ENCODE assay signal across 9 mouse cellular contexts in genomic region chr14:119139381-119139950, GRCm38 (mm10). TPM values are rescaled to one million over a fixed set of nuclear protein-coding genes. Genes with fewer than 3 reads are reported as not detected.
DNase-seq lines count a peak whose midpoint lies in the region; ATAC-seq lines count a peak whose summit lies in the region.
"Had no signal": no experiment of that assay in that cellular context is flagged by ENCODE, and none has a peak within 500 bp of the region (broad histone marks: within the 10 kb centered on the region; RNA-seq: fewer than 3 reads in every experiment).

No protein-coding gene starts in this region.

- WGBS in forebrain, embryonic 16.5 days: 31% methylated on average over 9 of the region's 9 CpGs
- 37% methylated on average over 9 of the region's 9 CpGs for WGBS in midbrain, embryonic 15.5 days

- no peaks in the 10 kb centered on the region for H3K36me3 ChIP-seq in forebrain, embryonic 16.5 days (ENCODE audit: control insufficient read depth, insufficient read depth)
- H3K36me3 ChIP-seq in midbrain, embryonic 15.5 days (replicated peaks): no peaks in the 10 kb centered on the region

- peaks cover 19% of the 10 kb centered on the region for H3K27me3 ChIP-seq in forebrain, embryonic 16.5 days (replicated peaks; ENCODE audit: control insufficient read depth, insufficient read depth, low read length)
- H3K27me3 ChIP-seq in midbrain, embryonic 15.5 days (replicated peaks): peaks cover 14% of the 10 kb centered on the region

- H3K4me3 ChIP-seq in forebrain, embryonic 16.5 days (replicated peaks; ENCODE audit: low read length): peak overlapping the region; percentile 71
- peak overlapping the region; percentile 75 for H3K4me3 ChIP-seq in midbrain, embryonic 15.5 days

- no peak for ATAC-seq in forebrain, embryonic 16.5 days
- ATAC-seq in midbrain, embryonic 15.5 days (replicated peaks): no peak

- H3K27ac ChIP-seq in forebrain, embryonic 16.5 days (ENCODE audit: low read length): no peak overlapping the region
- no peak overlapping the region for H3K27ac ChIP-seq in midbrain, embryonic 15.5 days

- H3K4me2 ChIP-seq in forebrain, embryonic 16.5 days (ENCODE audit: low read length): peak overlapping the region; percentile 98
- H3K4me2 ChIP-seq in midbrain, embryonic 15.5 days: peak overlapping the region; percentile 97

- no peaks in the 10 kb centered on the region for H3K9me3 ChIP-seq in forebrain, embryonic 16.5 days (ENCODE audit: control insufficient read depth, low read length)
- no peaks in the 10 kb centered on the region for H3K9me3 ChIP-seq in midbrain, embryonic 15.5 days

- DNase-seq in cerebellum, adult 11-12 months: peak; percentile 11
- DNase-seq in cerebellum, postnatal 4 days (ENCODE audit: low spot score in 2 of 2): no peak
- peak; percentile 12 for DNase-seq in left cerebral cortex, postnatal 4 days
- no peak for DNase-seq in left cerebral cortex, adult 8-10 months (ENCODE audit: low spot score in 2 of 2)
- no peak for DNase-seq in adrenal gland, adult 18-20 months (ENCODE audit: low spot score in 2 of 2)
- DNase-seq in layer of hippocampus, postnatal 36 days: no peak

- H3K9ac ChIP-seq in forebrain, embryonic 16.5 days (replicated peaks; ENCODE audit: low read depth, low read length): no peak overlapping the region
- H3K9ac ChIP-seq in midbrain, embryonic 15.5 days: no peak overlapping the region; the same call in 1 of the 2 replicates

- H3K4me1 ChIP-seq in forebrain, embryonic 16.5 days (replicated peaks; ENCODE audit: control insufficient read depth, insufficient read depth, low read length): peaks cover 20% of the 10 kb centered on the region
- peaks cover 17% of the 10 kb centered on the region for H3K4me1 ChIP-seq in midbrain, embryonic 15.5 days

- intact Hi-C loops in left cerebral cortex, postnatal 4 days (cut with DNase I): loop anchor here (5.0 kb wide), 1 partner anchor 713 kb away; no protein-coding TSS in a partner anchor

RNA-seq across cellular contexts. Expression of gene Hs6st3, which starts 1.3 kb away (rescaled TPM):
- 10 to 100 TPM; 51.4 to 58.0 TPM for total RNA-seq in left cerebral cortex, postnatal 4 days (2021)
- 10 to 100 TPM; 50.2 to 63.5 (median 53.8) TPM for total RNA-seq in left cerebral cortex, adult 8-10 months (2022)
- polyA plus RNA-seq in forebrain, embryonic 16.5 days (2015; fragmentation: Nextera tagmentation; extraction: Ambion mirVana): 0.70 and 0.87 TPM in 2 replicates
- 2.2 and 2.6 TPM in 2 replicates for polyA plus RNA-seq in midbrain, embryonic 15.5 days (2015; fragmentation: Nextera tagmentation; extraction: Ambion mirVana)
- total RNA-seq in adrenal gland, adult 18-20 months (2021): under 1 TPM; 0.36 to 0.90 TPM
- 10 to 100 TPM; 61.4 to 70.5 TPM for total RNA-seq in layer of hippocampus, postnatal 36 days (2021)
- polyA plus RNA-seq: thymus, postnatal 0 days had no signal

RNA-seq across cellular contexts. Expression of gene Uggt2, which starts 40.2 kb away (rescaled TPM):
- 10 to 100 TPM; 42.1 to 42.5 TPM for total RNA-seq in left cerebral cortex, postnatal 4 days (2021)
- total RNA-seq in left cerebral cortex, adult 8-10 months (2022): 10 to 100 TPM; 26.1 to 36.8 (median 31.2) TPM
- 10.9 and 15.9 TPM in 2 replicates for polyA plus RNA-seq in forebrain, embryonic 16.5 days (2015; fragmentation: Nextera tagmentation; extraction: Ambion mirVana)
- 18.1 and 22.8 TPM in 2 replicates for polyA plus RNA-seq in midbrain, embryonic 15.5 days (2015; fragmentation: Nextera tagmentation; extraction: Ambion mirVana)
- total RNA-seq in adrenal gland, adult 18-20 months (2021): 10 to 100 TPM; 10.6 to 12.3 TPM
- total RNA-seq in layer of hippocampus, postnatal 36 days (2021): 10 to 100 TPM; 28.2 to 35.1 TPM

Comparison
In these comparisons a context has a peak if more than half of its experiments do, and no peak if none do; other contexts are left out.
1. DNase-seq: peak in cerebellum, adult 11-12 months (single experiment) and left cerebral cortex, postnatal 4 days (single experiment); none in cerebellum, postnatal 4 days (0 of 2), left cerebral cortex, adult 8-10 months (0 of 2), adrenal gland, adult 18-20 months (0 of 2) and layer of hippocampus, postnatal 36 days (0 of 2).
2. RNA of gene Hs6st3, which starts 1.3 kb away (total RNA-seq): 61.4 to 70.5 TPM in layer of hippocampus, postnatal 36 days, 51.4 to 58.0 TPM in left cerebral cortex, postnatal 4 days and 50.2 to 63.5 TPM in left cerebral cortex, adult 8-10 months; 0.36 to 0.90 TPM in adrenal gland, adult 18-20 months; every median in the first group is over 10 times any median in the second.